Mouse (Mus musculus) thymus, adult 18-20 months (tissue): ENCODE data around the gene Smurf2.
"Not testable (repeated sequence)": the region's sequence is repeated elsewhere in the genome, so short reads cannot be mapped to it uniquely, and the experiment has no call there.

ENCODE experiments used
- DNase-seq, 2 experiments: peaks; one replicate each; pipeline ENCODE4 v3.0.0; 2022; ENCODE audit warnings: mixed read lengths in 2 of 2

The Smurf2 gene

DNA sequence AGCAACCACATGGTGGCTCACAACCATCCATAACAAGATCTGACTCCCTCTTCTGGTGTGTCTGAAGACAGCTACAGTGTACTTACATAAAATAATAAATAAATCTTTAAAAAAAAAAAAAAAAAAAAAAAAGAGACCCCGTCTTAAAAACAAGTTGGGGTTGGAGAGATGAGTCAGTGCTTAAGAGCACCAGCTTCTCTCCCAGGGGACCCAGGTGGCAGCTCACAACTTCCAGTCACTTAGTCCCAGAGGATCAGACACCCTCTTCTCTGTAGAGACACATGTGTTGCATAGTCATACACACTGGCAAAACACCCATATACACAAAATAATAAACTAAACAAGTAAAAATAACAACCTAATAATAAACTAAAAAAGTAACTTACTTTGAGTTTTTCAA is 113.1 kb downstream of the Smurf2 start:
- DNase-seq = not testable (repeated sequence)

DNA sequence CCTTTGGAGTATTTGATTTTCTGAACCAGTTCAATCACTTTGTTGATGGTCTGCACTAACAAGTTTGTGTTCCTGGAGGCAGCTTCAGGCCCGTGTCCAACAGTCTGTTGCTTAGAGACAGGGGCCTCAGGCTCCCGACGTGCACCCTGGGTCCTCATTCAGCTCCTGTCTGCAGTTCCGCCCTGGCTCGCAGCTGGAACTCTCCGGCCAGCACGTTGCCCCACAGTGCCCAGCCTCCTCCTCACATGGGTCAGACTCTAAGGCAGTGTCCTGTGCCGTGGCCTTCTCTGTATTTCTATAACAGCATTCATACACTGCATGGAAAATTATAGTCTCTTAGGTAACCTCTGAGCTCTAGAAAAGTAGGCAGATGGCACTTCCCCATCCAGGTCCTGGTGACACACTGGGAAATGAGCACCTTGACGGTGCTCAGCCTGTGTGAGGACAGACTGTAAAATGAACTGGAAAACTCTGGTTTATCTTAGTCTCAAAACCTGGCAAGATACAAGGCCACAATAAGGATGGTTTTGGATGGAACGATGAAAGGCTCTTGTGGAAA is 118.4 kb downstream of the Smurf2 start:
- no peak for DNase-seq

DNA sequence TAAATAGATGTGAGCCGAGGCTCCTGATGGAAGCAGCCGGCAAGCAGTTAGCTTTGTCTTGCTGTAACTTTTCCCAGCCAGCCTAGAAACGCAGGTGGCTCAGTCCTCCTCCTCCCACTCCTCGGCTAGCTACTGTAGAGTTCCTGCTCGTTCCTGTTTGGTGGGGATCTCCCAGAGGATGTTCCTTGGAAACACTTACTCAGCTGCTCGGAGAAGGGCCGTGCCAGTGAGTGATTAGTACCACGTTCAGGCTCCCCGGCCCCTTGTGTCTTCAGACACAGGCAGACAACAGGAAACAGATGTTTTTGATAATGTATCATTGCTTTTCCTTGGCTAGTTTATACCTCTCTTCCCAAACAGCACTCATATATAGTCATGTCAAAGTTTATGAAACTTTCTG is 124.8 kb downstream of the Smurf2 start:
- DNase-seq = no peak

DNA sequence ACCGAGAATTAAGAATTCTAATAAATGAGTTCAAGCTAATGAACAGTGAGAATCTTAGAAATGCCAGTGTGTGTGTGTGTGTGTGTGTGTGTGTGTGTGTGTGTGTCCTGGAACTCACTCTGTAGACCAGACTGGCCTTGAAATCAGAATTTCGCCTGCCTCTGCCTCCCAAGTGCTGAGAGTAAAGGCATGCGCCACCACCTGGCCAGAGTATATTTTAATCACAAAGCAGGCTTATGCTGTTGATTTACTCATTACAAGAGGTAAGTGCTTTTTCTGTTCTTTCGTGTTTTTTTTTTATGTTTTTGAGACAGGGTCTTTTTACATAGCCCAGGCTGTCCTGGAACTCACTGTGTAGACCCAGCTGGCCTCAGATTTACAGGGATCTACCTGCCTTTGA is 126.7 kb downstream of the Smurf2 start:
- DNase-seq = no peak

DNA sequence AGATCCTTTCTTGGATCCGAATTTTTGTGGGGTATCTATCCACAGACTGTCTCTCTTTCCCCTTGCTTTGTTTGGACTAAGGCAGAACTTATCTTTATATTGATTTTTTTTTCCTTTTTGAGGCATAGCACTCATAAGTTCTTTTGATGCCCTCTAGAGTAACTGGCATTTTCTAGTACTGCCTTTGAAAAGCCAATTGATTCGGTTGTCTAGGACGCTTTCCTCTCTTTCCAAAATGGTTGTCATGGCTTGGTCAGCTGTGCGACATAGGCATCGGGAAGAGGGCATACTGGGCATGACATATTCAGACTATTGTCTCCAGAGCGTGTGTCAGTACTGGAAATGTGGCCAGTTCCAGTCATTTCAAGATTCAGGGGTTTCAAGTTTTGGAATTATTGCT is 130.9 kb downstream of the Smurf2 start:
- DNase-seq = no peak

DNA sequence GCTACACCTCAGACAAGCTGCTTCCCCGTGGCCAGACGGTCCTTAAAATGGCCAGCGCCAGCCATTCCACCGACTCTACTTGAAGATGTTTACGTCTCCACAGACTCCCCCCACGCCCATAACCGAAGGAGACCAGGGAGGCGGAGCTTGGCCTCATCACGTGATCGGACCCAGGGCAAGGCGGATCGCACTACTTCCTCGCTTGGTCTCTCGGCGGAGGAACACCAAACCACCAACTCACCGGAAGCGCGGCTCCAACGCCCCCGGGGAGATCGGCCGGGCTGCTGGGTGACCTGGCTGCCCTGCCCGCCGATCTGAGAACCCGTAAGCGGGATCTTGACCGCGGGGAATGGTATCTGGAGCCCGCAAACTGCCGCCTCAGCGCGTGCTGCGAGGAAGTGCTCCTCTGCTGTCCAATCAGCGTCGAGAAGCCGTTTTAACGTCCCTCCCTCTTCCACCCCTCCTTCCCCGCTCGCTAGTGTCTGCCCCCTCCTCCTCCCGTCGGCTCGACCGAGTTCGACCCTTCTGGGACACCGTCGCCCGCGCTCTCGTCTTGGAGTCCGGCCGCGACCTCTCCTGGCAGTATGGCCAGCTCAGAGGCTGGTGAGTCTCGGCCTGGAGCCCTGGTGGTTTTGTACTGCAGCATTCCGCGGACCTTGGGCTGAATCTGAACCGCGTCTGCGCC is 131.6 kb downstream of the Smurf2 start, which contains the start of the genes Ddx5 and Cep95:
TSS of gene Ddx5 (minus strand) at position 411 of the 685 bp plus-strand sequence.
TSS of gene Cep95 (plus strand) at position 478 of the 685 bp plus-strand sequence.
- DNase-seq = peak; percentile 95 to 98

DNA sequence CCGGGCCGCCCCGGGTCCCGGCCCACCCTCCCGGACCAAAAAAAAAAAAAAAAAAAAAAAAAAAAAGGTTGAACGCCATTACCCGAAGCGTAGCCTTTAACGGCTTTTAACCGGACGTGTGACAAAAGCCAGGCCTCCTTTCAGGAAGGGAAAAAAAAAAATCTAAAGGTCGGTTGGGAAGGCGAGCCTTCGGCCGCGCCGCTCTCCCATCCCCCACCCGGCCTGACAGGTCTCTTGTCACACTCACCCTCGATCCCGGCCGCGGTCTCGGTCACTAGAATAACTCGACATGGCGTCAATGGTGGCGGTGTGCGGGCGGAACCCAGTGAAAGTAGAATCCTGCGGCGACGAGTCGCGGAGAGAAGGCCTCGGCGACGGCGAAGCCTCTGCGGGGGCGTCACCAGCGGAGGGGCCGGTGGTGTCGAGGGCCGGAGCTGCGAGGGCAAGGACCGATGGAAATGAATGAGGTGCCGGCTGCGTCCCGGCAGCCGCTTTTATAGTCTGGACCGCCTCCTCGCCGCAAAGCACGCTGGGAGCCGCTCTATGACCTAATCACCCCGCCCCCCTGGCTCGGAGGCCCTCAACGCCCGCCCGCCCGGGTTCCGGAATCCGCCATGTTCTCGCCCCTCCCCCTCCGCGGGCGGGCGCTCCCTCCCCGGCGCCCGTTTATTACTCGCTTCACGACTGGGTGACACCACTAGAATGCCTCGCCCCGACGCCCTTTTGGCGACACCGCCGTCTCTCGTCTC is 132.3 kb downstream of the Smurf2 start:
- DNase-seq = peak; percentile 94

DNA sequence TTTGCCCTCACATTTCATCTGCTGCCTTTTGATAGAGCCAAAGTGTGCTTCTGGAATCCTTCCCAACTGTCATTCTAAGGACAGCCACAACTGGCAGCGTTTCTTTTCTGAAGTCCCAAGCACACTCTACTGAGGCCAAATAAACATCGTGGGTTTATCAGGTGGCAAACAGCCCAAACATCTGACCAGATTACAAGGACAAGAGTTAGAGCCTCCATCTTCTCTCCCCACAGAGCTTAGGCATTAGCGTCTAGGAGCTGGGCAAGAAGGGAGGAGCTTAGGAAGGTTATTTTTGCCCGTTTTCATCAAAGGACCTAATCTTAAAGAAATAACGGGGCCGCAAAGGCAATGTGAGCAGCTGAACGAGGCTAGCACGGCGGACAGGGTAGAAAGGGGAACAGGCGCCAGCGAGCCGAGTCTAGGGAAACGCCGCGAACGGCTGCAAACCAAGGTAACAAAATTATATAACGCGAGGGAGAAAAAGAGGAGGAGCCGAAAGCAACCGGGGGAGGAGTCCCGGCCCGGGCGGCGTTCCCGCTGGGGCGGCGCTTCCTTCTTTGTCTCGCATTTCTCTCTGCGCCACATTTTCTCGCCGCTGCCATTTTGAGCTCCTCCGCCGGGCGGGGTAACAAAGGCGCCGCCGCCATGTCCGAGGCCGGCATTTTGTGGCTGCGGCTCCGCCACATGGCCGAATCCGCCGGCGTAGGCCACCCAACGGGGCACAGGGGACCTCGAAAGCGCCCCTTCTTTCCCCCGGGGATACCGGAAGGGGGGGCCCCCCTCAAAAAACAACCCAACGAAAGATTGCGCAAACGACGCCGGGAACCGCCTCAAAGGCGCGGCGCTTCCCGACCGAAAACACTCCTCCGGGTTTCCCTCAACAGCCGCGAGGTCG is 133.1 kb downstream of the Smurf2 start:
- DNase-seq = peak; percentile 82 to 83

DNA sequence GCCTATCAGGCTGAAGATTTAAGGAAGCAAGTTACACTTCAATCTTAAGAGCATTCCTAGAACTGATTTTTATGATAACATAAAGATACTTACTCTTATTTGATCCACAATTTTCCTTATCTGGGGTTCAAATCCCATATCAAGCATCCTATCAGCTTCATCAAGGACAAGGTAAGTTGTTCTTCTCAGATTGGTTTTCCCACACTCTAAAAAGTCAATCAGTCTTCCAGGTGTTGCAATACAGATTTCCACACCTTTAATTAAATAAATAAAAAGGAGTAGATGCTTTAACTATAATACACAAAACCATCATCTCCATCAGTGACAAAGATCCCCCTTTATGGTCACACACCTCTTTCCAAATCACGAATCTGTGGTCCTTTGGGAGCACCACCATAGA is 135.5 kb downstream of the Smurf2 start:
- no peak for DNase-seq

DNA sequence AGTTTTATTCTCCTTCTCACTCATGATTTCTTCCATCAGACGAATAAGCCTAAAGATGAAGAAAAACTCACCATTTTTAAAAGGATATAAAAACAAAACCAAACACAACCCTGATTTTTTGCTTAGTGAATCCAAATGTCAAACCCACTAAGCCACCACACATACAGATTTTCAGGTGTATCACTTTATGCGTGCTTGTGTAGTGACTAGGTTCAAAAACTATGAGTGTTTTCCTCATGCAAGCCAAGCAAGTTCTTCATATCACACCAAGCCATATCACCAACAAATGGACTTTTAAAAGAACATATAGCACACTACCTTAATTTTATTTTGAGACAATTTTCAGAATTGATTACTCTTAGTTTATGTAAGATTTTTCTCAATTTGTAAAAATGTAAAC is 136.0 kb downstream of the Smurf2 start:
- DNase-seq = no peak

DNA sequence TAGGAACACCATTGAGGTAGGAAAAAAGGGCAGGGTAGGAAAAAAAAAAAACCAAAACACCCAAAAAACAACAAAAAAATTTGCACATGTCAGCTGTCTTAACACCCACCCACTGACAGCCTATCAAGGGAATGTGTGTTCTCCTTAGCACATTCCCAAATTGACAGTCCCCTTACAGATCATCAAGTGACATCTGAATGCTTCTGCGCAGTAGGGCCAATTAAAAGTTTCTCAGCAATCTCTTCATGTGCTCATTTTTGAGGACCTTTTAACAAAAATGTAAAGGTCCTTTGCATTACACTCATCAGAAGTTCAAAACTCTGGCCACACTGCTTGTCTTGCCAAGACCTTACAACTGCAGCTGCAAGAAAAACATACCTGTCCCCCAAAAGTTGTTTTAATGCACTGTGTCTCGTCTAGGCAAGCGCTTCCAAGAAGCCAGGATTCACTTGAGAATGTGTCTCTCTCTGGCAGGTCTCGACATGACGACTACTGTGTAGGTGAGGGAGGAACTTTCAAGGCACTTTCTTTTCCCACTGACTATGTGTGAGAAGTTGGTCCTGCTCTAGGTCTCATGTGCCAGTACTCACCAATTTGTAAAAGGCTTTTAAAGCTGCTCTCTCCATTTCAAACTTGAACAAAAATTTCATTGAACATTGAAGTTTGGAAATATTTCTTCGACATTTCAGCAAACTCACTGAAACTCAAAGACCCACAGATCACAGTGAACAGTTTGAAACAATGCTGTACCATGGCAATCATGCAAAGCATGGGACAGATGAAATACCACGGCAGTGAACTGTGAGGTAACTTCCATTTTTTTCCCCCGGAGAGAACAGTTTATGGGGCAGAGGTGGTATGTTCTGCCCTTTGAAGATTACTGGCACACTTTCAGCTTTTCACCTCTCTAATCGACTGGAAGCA is 137.4 kb downstream of the Smurf2 start:
- no peak for DNase-seq

DNA sequence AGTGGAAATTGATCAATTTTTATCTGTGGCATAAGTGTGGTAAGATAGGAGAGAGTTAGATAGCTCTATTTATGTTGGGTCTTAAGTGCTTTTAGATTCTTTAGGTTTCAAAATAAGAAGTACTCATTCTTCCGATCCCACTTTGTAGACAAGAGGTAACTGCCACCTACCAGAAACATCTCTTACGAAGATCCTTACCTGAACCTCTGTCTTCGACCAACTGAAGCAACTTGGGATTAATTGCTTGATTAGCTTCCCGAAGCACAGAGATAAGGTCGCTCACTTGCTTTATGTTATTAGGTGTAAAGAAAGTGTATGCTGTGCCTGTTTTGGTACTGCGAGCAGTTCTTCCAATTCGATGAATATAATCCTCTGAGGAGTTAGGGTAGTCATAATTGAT is 138.2 kb downstream of the Smurf2 start:
- not testable (repeated sequence) for DNase-seq

DNA sequence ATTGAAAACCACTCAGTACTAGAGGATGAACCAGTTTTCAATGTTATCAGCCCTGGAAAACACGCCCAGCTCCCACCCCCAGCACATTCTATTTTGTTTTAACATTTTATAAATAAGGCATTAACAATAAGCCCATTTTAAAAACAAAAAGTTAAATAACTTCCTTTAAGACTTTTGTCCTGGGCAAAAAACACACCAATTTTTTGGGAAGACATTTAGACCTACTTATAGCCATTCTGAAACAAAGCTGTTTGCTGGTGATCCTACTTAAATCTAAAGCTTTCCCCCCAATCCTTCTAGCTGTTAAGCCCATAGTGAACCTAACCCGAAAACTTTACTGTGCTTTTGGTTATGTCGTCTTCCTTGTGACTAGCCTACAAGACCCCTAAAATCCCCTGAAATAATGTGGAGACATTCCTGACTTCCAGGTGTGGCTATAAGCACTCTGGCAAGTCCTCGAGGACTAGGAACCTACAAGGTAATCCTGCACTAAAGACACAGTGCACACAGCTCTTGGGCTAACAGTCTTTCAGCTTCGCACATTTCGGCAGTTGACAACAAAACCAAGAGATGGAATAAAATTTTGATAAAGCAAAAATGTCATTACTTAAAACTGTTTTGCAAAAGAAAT is 139.8 kb downstream of the Smurf2 start:
- DNase-seq = no peak

DNA sequence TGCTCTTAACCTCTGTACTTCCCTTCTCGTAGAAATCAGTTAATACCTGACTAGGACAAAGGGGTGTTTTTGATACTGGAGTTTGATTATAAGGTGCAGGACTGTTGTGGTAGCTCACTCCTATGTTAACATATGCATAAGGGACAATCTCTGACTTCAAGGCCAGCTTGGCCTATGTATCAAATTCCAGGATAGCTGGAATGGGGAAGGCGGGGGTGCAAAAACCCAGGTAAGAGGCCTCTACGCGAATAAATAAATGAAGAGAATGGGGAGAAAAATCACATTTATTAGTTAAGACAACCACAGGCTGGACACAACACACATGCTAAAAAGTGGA is 140.5 kb downstream of the Smurf2 start:
- DNase-seq = no peak

DNA sequence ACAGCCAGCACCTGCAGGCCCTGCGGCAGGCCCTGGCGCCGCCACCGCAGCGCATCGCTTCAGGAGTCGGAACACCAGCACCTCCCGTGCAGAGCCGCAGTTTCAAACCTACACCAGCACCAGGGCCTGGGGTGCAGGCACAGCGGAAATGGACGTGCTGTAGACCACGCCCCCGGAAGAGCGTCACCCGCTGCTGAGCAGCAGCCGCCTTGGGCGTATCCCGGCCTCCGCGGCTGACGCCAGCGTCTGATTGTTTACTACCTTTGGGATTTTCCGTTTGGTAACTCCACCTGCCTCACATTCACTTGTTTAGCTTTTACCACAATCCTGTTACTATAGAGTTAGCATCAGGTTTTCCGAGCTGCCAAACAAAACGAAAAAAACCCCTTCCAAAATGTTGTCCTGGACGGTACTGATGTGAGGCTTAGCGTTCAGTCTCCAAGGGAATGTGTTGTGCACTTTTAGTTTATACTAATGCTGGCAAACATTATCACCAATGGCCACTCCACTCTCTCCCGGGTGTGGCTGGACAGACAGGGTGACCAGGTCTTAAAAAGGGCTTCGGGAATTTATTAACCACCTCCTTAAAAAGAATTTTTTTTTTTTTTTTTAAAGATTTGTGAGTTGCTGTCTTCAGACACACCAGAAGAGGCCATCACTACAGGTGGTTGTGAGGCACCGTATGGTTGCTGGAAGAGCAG is 141.0 kb downstream of the Smurf2 start, which contains the start of gene Polg2:
TSS of gene Polg2 (minus strand) at position 150 of the 701 bp plus-strand sequence.
- DNase-seq = peak; percentile 89 to 92

DNA sequence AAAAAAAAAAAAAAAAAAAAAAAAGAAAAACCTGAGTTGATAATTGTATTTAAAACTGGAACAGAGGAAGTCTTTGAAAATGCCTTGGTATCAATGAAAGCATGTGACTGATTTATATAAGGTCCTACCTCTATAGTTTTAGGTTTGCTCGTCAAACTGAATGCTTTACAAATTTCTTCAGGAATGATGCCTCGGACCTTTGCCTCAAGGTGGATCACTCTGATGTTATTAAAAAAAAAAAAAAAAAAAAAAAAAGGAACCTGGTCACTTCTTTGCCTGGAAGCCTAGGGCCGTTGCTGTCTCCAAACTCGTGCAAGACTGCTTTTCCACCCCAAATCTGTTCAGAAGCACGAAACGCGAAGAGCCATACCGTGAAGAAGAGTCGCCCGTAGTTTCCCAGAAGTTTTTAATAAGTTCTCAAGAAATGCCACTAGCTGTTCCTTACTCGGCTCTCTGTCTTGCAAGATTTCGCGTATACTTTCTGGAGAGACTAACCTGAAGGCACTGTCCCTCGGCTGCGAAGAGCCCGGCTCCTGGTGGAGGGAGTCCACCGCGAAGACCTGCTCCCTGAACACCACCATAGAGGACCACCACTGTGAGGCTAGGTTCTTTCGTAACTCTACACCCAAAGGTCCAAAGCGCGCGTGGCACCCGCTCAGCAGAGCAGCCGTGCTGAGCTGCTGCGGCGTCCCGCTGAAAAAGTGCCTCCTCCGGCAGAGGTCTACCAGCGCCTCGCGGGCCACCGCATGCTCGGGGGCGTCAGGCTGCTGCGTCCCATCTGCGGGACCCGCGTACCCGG is 141.7 kb downstream of the Smurf2 start:
- DNase-seq = no peak

DNA sequence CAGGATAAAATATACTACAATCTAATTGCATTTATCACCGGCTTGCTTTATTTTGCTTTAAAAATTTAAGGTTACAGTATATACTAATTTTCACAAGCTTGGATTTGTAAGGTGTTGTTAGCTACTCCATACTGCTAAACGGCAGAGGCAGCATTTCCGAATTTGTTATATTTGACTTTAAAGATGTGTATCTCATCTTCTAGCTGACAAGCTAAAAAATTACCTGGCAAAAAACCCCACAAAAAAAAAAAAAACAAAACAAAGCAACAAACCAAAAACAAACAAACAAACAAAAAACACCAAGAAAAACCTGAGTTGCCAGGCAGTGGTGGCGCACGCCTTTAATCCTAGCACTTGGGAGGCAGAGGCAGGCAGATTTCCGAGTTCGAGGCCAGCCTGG is 142.4 kb downstream of the Smurf2 start:
- no peak for DNase-seq

DNA sequence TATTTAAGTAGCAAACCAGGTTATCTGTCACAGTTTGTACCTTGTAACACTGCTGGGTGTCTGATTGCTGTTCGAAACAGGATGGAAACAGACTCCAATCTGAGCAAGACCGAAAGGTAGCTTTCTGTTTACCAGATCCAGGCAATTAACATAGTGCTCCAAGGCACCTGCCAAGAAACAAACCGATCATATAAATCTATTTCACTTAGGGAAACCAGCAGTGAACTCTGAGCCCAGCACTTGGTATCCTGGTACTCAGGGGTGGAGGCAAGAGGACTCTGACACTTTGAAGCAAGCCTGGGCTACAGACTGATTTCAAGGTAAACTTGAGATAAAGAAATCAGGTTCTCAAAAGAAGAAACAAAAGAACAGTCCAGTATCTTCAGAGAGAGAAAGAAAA is 143.1 kb downstream of the Smurf2 start:
- DNase-seq = no peak

DNA sequence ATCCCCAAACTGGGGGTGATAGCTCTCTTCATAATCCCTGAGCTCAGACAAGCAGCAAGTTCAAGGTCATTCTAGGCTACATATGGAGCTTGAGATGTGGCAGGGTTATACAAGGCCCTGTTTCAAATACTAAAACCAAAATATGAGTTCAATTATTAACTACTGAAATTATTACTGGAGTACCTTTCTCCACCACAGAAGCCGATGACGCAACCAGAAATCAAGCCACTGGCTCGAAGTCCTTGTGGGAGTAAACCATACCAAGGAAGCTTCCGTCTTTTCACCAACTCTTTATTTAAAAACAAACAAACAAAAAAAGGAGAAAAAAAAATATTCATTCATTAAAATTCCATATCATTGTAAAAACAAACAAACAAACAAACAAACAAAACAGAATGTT is 143.6 kb downstream of the Smurf2 start:
- no peak for DNase-seq

DNA sequence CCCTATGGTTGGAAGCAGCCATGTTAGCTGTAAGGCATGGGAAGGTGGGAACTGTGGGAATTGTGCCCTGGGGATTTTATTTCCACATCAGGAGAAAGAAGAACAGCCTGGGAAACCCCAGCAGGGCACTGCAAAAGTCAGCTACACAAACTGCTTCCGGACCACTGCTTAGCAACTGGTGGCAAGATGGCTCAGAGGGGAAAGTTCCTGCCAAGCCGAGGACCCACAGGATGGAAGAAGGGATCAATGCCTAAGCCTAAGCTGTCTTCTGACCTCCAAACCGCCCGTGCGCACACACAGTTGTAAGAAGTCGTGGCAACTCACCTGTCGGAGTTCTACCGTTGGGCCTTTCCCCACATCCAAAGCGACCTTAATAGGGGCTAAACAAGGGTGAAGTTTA is 147.5 kb downstream of the Smurf2 start:
- no peak for DNase-seq
